Mouse (Mus musculus): Measurements from ENCODE around the gene Gm21996. TPM values are rescaled to one million over a fixed set of nuclear protein-coding genes. Genes with fewer than 3 reads are reported as not detected.
"Not testable (repeated sequence)": the region's sequence is repeated elsewhere in the genome, so short reads cannot be mapped to it uniquely, and the experiment has no call there.

The Gm21996 gene
- not detected in 2 replicates for polyA plus RNA-seq (2016; fragmentation: Nextera tagmentation; extraction: Ambion mirVana)

GRCm38 (mm10) chrY:89745432-89745831 is at the start of gene Gm21996:
Gene Gm21996, minus strand, starts transcription at chrY:89745532.
- ATAC-seq (ENCODE audit: low FRiP score, low read depth) = not testable (repeated sequence)

More at GRCm38 (mm10) chrY:89745432-89745831, at the start of gene Gm21996:
- H3K27ac ChIP-seq; H3K4me2 ChIP-seq (replicated peaks); H3K9ac ChIP-seq; H3K4me3 ChIP-seq; H3K4me1 ChIP-seq; H3K36me3 ChIP-seq; H3K27me3 ChIP-seq (replicated peaks); H3K9me3 ChIP-seq: not testable (repeated sequence)
- no CpG with 5 or more reads among the region's 7 CpGs for WGBS
